Mouse (Mus musculus) NIH3T3 (cell line): Measurements from ENCODE around the gene Gpr82.

Experiments
- DNase-seq: peaks from one replicate; pipeline ENCODE4 v3.0.0-alpha.2; 2012; ENCODE audit warnings: low read depth

Gpr82 gene

DNA sequence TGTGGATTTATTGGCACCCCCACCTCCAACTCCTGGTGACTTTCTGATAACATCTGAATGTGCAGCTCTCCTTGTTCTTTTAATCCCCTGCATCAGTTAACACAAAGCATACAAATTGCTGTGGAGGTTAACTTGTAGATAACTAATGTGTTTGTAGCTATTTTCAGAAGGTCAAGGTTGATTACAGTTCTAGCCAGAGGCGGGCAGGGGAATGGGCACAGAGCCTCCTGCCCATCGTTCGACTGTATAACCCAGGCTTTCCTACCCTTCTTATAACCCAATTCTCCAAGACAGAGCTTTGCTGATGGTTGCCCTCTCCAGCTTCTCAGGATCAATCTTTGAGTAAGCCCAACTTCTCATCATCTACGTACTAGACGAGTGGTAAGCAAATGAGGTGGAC, at the start of gene Gpr82:
Gpr82 (plus strand) TSS at position 301 of the 400 bp plus-strand sequence.
- DNase-seq, result no peak

DNA sequence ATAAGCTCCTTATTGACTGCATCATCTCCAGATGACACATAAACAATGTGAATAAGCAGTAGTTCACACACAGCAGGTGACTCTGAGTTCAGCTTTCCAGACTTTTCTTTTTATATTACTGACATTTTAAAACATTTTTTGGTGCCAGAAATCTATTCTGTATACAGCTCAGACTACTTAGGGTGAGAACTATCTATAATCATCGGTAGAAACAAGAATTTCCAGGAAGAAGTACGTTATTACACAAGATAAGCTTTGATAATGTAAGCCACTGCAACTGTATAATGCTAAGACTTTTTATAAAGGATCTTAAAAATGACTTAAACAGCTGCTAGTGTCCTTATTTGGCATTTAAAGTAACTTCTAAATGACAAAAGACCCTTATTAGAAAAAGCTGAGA, 49.0 kb upstream of the Gpr82 start:
- no peak for DNase-seq

DNA sequence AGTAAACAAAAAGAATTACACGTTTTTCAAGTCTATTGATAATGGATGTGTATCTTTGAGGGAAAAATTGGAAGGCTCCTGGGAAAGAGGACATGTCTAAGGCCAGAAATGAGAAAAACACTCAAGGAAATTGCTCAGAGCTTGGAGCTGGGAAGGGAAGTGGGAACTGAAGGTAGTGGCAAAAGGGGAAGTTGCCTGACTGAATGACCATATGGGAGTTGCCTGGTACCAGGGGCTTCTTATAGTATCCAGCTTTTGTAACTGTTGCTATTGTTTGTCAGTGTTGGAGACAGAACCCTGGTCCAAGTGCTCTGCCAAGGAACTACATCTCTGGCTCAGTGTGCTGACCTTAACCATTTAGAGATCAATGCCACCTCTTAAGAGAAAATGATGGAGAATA, 44.4 kb upstream of the Gpr82 start:
- no peak for DNase-seq

DNA sequence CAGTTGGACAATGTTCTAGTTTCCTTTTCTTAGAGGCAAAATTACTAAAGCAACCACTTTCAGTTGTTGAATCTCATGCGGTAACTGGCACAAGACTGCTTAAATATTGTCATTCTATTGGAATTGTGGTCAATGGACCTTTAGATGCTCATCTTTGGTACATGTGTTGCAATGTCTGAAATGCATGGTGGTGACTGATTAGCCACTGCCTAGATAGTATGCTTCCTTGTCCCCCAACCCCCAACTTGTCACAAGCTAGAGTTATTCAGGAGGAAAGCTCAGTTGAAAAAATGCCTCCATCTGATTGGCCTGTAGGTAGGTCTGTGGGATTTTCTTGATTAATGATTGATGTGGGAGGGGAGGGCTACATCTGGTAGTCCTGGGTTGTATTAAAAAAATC, 43.9 kb upstream of the Gpr82 start:
- DNase-seq, result no peak

DNA sequence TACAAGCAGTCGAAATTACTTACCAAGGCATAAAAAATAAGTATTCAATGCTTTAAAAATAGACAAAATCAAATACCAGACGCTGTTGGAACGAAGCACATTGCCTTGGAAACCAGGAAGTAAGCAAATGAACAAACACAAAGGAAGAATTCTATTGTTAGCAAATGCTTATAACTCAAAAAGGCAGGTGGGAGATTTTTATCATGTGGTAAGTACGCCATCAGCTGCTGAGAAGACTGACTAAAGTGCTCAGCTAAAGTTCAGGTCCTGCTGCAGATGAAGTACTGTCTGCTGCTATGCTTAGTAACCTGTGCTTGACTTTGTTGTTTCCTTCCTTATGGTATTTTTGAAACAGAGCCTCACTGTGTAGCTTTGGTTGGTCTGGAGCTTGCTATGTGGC, 42.7 kb upstream of the Gpr82 start:
- no peak for DNase-seq

DNA sequence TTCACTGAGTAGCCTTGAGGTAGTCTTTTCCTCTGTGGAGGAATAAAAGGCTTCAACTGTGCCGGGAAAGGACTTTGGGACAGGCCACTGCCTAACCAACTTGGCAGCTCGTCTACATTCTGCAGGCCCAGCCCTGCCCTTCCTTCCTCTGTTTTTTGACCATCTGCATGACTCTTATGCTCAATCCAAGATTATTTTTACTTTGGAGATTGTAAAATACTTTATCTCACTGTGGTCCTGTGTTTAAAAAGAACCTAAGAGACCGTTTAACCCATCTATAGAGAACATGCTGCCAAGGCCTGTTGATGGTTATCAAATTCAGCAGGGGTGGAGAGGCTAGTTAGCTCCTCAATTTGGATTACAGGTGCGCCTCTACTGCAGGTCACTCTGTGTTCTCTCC, 39.7 kb upstream of the Gpr82 start:
- no peak for DNase-seq

DNA sequence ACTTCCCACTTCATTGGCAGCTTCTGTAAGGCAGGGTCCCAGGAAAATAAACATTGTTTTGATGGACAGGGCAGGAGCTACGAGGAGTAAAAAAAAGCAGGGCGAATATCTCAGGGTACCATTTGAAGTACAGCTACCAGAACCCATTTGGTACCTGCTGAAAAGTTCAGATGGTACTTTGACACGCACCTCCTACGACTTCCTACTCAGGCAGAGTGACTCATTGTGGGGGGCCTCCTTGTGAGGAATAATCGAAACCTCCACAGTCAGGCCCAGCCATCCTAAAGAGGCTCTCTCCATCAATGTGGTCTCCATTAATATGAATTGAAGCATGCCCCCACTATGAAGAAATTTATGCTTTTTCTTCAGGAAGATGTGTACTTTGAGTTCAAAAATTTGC, 38.5 kb upstream of the Gpr82 start:
- no peak for DNase-seq

DNA sequence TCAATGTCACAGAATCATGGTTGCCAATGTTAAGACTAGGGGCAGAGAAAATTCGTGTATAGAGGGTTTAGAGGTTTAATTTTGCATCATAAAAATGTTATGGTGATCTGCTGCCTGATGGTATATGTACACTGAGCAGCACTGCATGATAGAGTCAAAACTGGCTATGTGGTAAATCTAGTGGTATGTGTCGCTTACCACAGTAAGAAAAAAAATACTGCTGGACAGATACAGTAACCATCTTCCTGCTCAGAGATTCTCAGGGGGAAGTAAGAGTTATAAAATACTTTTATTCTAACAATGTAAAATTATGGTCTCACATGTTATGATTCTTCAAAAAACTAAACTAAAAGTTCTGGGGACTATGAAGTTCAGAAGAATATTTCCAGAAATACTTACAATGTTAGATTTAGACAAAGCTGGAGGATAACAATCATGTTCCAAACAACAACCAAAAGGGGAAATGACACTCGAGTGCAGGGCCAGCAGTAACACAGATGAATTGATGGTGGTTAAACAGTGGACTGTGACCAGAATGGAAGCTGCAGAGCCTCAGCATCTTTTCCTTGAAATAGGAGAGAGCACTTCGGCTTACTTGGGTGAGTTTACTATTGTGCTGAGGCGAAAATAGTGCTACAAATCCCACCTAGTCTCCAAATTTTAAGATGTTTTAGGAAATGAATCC, 29.4 kb upstream of the Gpr82 start, which contains the start of gene Gpr34:
Gpr34 (plus strand) TSS at position 491 of the 685 bp plus-strand sequence.
- DNase-seq, result no peak

DNA sequence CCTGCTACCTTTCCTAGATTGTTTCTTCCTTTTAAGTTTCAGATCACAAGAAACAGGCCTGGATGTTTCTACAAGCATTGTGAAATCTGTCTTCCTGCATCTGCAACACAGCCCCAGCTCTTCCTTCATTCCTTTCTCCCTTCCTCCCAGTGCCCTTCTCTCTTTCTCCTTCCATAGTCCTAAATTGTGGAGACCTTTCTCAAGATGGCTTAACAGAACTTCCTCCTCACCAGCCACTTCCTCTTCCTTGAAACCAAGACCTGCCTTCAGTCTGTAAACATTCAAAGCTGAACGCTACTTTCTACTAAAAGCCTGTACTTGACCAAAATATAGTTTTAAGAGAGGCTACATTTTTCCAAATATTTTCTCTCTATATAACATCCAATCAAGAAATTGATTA, 24.8 kb upstream of the Gpr82 start:
- no peak for DNase-seq

DNA sequence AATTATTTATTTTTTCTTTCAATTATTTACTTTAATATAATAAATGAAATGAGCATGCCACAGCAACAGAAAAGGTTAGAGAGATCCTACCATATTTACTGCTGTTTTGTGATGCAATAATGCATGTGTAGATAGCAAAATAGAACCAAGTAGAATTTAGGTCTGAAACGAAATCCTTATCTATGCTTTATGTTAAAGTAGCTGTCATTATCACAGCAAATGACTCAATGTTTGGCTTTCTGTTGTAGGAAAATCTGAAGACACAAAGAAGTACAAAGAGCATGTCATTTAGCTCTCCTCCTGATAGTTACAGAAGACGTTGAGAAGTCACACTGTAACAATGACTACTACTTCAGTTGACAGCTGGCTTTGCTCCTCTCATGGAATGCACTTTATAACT, 22.3 kb upstream of the Gpr82 start:
- DNase-seq, result no peak

DNA sequence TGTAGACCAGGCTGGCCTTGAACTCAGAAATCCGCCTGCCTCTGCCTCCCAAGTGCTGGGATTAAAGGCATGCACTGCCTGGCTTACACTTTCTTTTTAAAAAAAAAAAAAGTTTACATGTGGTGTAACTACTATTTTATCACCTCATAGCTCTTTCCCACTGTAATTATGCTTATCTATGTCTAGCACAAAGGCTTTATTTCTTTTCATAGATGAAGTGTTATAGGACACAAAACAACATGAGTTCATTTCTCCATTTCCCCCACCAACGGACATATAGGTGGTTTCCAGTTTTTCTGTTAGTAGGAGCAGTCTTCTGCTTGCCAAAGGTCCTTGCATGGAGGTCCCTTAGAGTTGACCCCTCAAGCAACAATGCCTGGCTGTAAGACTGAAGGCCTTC, 9.3 kb upstream of the Gpr82 start:
- no peak for DNase-seq

DNA sequence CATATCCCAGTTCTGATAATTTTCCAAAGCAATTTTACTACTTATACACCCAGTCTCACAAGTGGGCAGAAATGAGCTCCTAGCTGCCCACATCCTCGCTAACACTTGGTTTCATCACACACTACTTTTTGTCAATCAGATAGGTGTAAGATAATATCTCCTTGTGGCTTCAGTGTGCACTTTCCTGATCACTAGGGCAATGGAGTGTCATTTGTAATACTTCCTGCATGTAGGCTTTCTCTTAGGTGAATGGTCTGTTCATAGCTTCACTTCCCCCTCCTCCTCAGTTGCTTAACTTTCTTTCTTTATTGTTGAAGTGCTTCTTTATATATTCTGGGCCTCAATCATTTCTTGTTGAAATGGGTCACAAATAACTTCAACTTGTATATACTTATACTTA, 8.9 kb upstream of the Gpr82 start:
- DNase-seq, result no peak

DNA sequence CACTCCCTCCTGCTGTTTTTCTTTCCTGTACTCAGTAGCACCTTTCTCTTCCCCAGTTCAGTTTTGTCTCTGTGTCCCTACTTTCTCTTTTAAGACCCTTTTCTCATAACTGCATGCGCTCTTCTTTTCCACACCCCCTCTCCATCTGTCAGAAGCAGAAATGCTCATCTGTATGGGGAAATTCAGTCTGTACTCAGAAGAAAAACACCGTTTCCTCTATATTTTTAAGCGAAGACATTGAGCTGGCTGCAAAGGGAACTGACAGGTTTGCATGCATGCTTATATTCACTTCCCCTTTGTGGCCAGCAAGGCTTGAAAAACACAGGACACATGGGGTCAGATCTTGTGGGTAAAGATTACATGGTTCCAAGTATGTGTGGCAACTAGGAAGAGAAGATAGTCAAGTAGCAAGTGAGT, 6.2 kb upstream of the Gpr82 start:
- DNase-seq, result no peak

DNA sequence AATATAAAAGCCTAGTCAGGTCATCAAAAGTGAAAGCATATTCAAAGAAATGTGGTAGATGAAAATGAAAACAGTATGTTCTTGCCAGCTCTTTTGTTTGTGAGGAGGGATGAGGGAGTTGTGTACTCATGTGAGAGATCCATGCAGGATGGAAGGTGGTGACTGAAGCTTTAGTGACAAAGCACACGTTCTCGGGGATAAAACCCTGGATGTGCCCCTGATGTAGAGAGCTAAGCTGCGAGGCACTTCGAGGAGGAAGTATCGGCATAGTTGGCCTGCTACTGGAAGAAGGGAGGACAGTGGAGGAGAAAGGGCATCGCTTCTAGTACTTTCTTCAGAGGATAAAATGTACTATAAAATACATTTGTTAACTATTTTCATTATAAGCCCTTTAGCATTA, 5.3 kb upstream of the Gpr82 start:
- no peak for DNase-seq

DNA sequence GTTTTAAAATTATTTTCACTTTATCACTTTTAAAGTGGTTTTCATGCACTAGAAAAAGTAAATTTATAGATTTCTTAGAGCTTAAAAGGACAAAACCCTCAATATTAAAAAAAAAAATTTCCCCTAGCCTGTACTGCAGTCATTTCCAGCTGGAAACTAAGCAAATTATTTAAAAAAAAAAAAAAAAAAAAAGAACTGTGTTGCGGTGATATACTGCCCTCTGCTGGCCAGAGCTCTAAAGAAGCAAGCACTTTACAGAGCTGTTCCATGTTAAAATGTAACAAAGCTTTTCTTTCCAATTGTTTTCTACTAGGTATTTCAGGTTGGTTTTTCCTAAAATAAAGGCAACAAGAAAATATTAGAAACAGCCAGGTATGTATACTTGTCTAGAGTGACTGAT, 4.4 kb upstream of the Gpr82 start:
- DNase-seq, result peak; percentile 72

DNA sequence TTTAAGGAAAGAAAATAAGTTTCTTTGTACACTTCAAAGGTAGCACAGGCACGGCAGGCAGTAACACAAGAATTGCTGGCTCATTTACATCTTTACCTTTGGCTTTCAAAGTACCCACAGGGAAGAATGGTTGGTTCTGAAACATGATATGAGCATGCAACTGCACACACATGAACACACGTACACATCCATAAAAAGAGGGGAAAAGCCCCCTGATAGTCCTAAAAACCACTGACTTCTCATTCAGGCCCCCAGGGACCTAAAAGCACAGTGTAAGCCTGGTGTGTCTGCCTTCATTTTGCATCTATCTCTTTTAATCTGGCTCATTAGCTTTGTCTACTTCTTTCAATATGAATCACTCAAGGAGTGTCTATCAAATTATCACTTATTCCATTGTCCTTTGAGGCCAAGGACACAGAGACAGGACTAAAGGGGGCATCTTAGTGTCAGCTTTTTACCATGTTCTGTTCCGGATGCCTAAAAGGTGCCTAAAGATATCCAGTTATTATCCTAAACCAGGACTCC, 2.5 kb upstream of the Gpr82 start:
- no peak for DNase-seq

DNA sequence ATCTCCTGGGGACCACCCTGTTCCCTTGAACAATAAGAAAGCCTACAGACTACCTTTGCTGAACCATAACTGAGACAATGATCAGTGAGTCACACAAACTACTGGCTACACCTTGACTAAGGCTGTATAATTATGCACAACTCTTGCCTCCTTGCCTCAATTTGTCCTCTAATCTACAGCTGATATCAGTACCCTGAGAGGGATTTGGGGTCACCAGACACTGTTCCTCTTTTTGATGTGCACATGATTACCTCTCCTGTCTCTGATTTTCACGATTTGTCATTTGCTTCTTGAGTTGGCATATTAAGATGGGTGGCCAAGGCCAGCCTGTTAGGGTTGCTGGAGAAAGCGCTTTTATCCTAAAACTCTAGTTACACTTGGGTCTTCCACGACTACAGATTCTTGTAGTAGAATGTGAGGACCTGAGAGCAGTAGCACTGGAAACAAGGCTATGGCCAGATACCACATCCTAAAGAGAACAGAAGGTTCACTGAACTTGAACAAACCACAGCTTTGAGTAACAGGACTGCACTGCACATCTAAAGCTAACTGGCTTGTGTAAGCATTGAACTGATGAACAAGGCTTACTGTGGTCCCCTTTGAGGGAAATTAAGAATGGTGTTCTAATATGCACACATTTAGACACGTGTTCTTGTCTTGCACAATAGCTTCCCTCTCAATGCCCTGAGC, 1.8 kb upstream of the Gpr82 start:
- no peak for DNase-seq

DNA sequence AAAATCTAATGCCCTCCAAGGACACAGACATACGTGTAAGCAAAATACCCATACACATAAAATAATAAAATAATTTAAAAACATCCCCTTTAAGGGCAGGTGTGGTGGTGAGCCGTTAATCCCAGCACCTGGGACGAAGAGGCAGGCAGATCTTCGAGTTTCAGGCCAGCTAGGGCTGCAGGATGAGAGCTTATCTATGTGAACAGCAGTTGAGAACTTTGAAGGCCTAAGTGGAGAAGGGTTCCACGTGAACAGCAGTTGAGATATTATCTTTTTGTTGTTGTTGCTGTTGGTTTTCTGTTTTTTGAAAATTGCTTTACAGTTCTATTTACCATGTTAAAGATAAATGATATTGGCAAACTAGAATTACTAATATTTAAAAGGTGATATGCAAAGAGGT, 7.7 kb downstream of the Gpr82 start:
- DNase-seq, result no peak

DNA sequence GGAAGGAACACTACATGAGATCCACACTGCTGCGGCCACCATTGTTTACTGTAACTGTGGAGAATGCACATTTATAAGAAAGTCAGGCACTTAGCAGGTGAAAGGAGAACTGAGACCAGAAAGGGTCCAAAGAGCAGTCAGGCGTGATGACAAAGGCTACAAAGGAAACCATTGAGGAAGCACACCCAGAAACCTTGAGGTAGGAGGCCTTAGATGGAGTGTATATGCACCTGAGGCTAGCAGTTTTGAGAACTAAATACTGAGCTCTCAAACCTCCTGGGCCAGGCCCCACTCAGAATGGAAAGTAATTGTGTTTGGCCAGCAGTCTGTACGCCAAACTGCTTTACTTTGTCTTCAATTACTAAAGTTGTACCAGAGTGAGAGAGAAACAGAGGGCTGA, 9.2 kb downstream of the Gpr82 start:
- no peak for DNase-seq

DNA sequence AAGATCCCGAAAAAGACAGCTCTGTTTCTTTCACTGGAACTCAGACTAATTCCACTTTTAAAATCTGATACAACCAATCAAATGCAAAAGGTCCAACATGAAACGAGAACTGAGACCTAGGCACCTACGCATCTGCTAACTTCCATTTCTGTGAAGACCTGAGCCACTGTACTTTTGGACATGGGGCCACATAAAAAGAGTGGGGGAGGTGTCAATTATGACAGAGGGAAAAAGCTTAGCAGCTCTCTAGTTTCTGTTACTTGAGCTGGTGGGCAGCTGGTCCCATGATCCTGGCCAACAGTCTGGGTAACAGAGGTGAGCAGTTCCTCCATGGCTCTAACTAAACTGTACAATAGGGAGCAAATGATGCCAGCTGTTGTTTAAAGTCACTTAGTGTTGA, 11.8 kb downstream of the Gpr82 start:
- no peak for DNase-seq

DNA sequence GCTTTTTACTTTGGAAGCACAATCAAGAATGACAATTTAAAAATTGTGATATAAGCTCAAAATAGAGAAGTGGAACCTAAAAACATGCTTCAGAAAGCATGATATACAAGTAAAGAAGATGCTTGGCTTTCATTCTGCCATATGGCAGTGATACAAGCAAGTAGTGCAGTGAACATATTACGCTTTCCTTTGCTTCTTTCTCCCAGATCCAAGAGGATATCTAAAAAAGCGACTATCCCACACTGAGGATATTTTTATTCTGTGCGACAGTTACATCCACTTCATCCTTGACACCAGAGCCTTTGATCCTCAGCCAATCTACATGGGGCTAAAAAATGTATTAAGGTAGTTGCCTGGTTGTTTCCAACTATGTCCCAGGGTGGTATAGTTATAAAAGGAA, 20.6 kb downstream of the Gpr82 start:
- DNase-seq, result no peak

DNA sequence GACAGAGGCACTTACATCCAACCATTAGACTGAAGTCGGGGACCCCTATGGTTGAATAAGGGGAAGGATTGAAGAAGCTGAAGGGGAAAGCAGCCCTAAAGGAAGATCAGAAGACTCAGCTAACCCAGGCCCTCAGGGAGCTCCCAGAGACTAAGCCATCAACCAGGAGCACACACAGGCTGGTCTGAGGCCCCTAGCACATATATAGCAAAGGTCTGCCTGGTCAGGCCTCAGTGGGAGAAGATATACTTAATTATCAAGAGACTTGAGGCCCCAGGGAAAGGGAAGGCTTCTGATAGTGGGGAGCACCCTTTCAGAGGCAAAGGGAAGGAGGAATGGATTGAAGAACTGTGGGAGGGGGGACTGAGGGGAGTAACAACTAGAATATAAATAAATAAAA, 25.4 kb downstream of the Gpr82 start:
- DNase-seq, result no peak

DNA sequence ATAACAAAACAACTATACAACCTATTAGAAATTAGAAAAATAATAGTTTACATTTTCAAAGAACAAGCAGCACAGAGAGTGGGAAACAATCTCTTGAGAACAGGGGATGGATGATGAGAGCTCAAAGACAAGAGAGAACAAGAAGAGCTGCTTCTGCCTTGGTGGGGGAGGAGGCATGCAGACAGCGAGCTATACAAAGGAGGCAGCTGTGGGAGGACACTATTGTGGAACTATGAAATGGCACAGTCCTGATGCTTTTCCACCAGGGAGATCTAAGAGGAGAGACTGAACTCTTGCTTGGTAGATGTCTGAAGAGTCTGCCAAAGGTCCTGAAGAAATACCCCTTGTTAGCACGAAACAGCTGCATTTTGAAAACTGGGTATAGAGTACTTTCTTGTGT, 27.2 kb downstream of the Gpr82 start:
- no peak for DNase-seq

DNA sequence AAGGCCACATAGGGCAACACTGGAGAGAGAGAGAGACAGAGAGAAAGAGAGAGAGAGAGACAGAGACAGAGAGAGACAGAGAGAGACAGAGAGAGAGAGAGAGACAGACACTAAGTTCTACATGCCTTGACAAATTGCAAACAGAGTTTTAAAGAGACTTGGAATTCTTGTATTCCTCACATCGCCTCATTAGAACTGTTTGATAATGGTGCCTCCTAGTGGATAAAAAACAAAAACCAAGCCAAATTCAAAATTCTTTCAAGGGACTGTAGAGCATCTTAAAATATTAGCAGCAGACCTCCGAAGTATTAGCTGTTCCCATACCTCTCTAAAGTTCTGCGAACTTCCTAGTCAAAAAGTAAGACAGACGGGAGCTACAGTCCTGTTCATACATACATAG, 30.7 kb downstream of the Gpr82 start:
- peak; percentile 5 for DNase-seq
